Mouse (Mus musculus) limb, embryonic 15.5 days (tissue): ENCODE results near the gene Gck. TPM values are rescaled to one million over a fixed set of nuclear protein-coding genes. Genes with fewer than 3 reads are reported as not detected.
A peak's percentile ranks its signal among the peaks of the same experiment; 100 is the strongest.

Source experiments
- ATAC-seq: fragments of 200-750 bp; cut with Nextera tagmentation; 2 replicates; pipeline ENCODE4 v1.8.0; 2017; ENCODE audit warnings: low read depth, moderate TSS enrichment; ENCODE audit not compliant: insufficient number of reproducible peaks, low FRiP score, low TSS enrichment
- H3K27ac ChIP-seq: fragments of 300-500 bp; sonication (generic); 2 replicates; pipeline ENCODE4 v1.5.1; 2015; ENCODE audit warnings: moderate library complexity, mild to moderate bottlenecking, inconsistent platforms
- H3K27me3 ChIP-seq: fragments of 300-500 bp; sonication (generic); 2 replicates; pipeline ENCODE4 v1.6.1; 2015; ENCODE audit warnings: inconsistent platforms
- H3K36me3 ChIP-seq: fragments of 300-500 bp; sonication (generic); 2 replicates; pipeline ENCODE4 v1.6.1; 2015; ENCODE audit warnings: inconsistent platforms
- H3K4me1 ChIP-seq: fragments of 300-500 bp; sonication (generic); 2 replicates; pipeline ENCODE4 v1.6.1; 2015; ENCODE audit warnings: inconsistent platforms
- H3K4me2 ChIP-seq: fragments of 300-500 bp; sonication (generic); 2 replicates; pipeline ENCODE4 v1.6.1; 2015; ENCODE audit warnings: mild to moderate bottlenecking, inconsistent platforms
- H3K4me3 ChIP-seq: fragments of 300-500 bp; sonication (generic); 2 replicates; pipeline ENCODE4 v1.5.1; 2015; ENCODE audit warnings: mild to moderate bottlenecking, inconsistent platforms
- H3K9ac ChIP-seq: fragments of 300-500 bp; sonication (generic); 2 replicates; pipeline ENCODE4 v1.6.1; 2015; ENCODE audit warnings: inconsistent platforms
- H3K9me3 ChIP-seq: fragments of 300-500 bp; sonication (generic); 2 replicates; pipeline ENCODE4 v1.6.1; 2016; ENCODE audit warnings: inconsistent platforms
- WGBS: fragments of 180-500 bp; shearing (Covaris S2); methylation state at CpG from one replicate; pipeline ENCODE4 v1.1.7; 2015; 5-methylcytosine and 5-hydroxymethylcytosine counted together
- polyA plus RNA-seq: library from polyadenylated mRNA; unstranded; fragments of >200 nt; fragmentation: Nextera tagmentation; extraction: Ambion mirVana; gene quantifications from 2 replicates; pipeline ENCODE4 v1.2.1, GENCODE M21; 2015

Gene Gck
- polyA plus RNA-seq, 1 experiment from 2014 or later = 1.3 TPM

GRCm38 (mm10) chr11:5852314-5852713, 97.6 kb downstream of the Gck start:
- no peak overlapping the region for H3K4me2 ChIP-seq
- ATAC-seq = no peak
- no peaks in the 10 kb centered on the region for H3K36me3 ChIP-seq
- peaks cover 36% of the 10 kb centered on the region for H3K4me1 ChIP-seq
- H3K27ac ChIP-seq = peak overlapping the region; percentile 40; the same call in 1 of the 2 replicates
- no peaks in the 10 kb centered on the region for H3K9me3 ChIP-seq
- H3K4me3 ChIP-seq = no peak overlapping the region
- WGBS = 29% methylated on average over 1 of the region's 1 CpGs
- no peak overlapping the region for H3K9ac ChIP-seq
- no peaks in the 10 kb centered on the region for H3K27me3 ChIP-seq

DNA sequence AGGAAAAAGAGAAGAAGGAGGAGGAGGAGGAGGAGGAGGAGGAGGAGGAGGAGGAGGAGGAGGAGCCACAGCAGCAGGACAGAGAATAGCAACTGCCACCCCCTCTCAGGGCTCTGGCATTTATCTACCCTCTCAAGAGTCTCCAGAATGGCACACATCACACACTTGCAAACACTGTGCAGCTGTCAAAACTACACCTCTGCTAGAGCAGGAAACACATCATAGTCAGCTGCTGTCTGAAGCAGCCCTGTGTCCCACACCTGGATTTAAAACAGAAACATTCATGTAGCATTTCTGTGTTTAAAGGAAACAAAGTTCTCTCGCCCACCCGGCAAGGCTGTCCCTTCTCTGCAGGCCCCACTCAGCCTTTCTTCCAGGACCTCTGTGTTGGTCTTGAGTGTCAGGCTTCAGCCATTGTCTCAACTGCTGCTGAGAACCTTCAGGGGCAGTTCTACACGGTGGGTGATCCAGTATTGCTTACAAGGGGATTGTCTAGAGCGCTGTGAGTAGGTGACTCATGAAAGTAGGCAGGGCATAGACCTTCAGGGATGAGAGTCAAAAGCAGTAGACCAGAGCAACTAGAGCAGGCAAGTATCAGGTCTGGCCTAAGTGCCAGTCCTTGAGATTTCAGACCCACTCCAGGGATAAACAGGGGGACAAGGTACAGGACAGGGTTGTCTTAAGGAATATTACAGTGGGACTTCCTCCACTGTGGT, 98.7 kb downstream of the Gck start:
- no peak overlapping the region for H3K9ac ChIP-seq
- H3K27me3 ChIP-seq = no peaks in the 10 kb centered on the region
- no peaks in the 10 kb centered on the region for H3K36me3 ChIP-seq
- ATAC-seq = no peak
- WGBS = 49% methylated on average over 4 of the region's 4 CpGs
- no peak overlapping the region for H3K4me3 ChIP-seq
- H3K27ac ChIP-seq = peak overlapping the region; percentile 40; the same call in 1 of the 2 replicates
- H3K4me1 ChIP-seq = peaks cover 35% of the 10 kb centered on the region
- no peaks in the 10 kb centered on the region for H3K9me3 ChIP-seq
- no peak overlapping the region for H3K4me2 ChIP-seq

Other genes starting within 250 kb of the Gck start
- gene Mrps24, start 234.4 kb downstream of the Gck start, polyA plus RNA-seq = 164 and 170 TPM in 2 replicates
- gene Urgcp, start 187.7 kb downstream of the Gck start, polyA plus RNA-seq = 28.5 and 29.1 TPM in 2 replicates
- gene Dbnl, start 161.6 kb downstream of the Gck start, polyA plus RNA-seq = 143 and 152 TPM in 2 replicates
- 68.7 and 217 TPM in 2 replicates for gene Pgam2, start 146.3 kb downstream of the Gck start, polyA plus RNA-seq
- gene Polm, start 112.1 kb downstream of the Gck start, polyA plus RNA-seq = 10.4 and 11.6 TPM in 2 replicates
- 78.4 and 83.4 TPM in 2 replicates for gene Aebp1, start 88.1 kb downstream of the Gck start, polyA plus RNA-seq
- gene Pold2, start 71.8 kb downstream of the Gck start, polyA plus RNA-seq = 116 and 118 TPM in 2 replicates
- gene Myl7, start 51.3 kb downstream of the Gck start, polyA plus RNA-seq = 3.7 and 6.2 TPM in 2 replicates
- gene Ykt6, start 5.6 kb upstream of the Gck start, polyA plus RNA-seq = 67.4 and 77.4 TPM in 2 replicates
- gene Camk2b, start 116.3 kb upstream of the Gck start, polyA plus RNA-seq = 2.6 and 4.4 TPM in 2 replicates
- 0.24 and 0.37 TPM in 2 replicates for gene A730071L15Rik, start 249.9 kb upstream of the Gck start, polyA plus RNA-seq